Mouse (Mus musculus): ENCODE measurements around the gene Dennd6b. TPM values are rescaled to one million over a fixed set of nuclear protein-coding genes. Genes with fewer than 3 reads are reported as not detected.

Gene Dennd6b
- total RNA-seq, 2 experiments from 2014 or later = 0.76 to 1.7 TPM

- no peak for ATAC-seq (replicated peaks; ENCODE audit: low FRiP score, poor library complexity, severe bottlenecking)
Measured at GRCm38 (mm10) chr15:89182842-89183241, 13.5 kb downstream of the Dennd6b start.

GRCm38 (mm10) chr15:89182328-89182741 lies 14.0 kb downstream of the Dennd6b start:
- no peak for ATAC-seq (replicated peaks; ENCODE audit: low FRiP score, poor library complexity, severe bottlenecking)

GRCm38 (mm10) chr15:89181561-89182270 lies 14.6 kb downstream of the Dennd6b start:
- ATAC-seq (replicated peaks; ENCODE audit: low FRiP score, poor library complexity, severe bottlenecking) = no peak

- ATAC-seq (replicated peaks; ENCODE audit: low FRiP score, poor library complexity, severe bottlenecking) = no peak
Measured at GRCm38 (mm10) chr15:89180571-89181229, 15.6 kb downstream of the Dennd6b start, which contains the start of gene Plxnb2. TSS of gene Plxnb2 (minus strand) at chr15:89180788.

GRCm38 (mm10) chr15:89180081-89180541 lies 16.2 kb downstream of the Dennd6b start:
- ATAC-seq (replicated peaks; ENCODE audit: low FRiP score, poor library complexity, severe bottlenecking) = no peak

GRCm38 (mm10) chr15:89179630-89179964 lies 16.7 kb downstream of the Dennd6b start:
- no peak for ATAC-seq (replicated peaks; ENCODE audit: low FRiP score, poor library complexity, severe bottlenecking)

GRCm38 (mm10) chr15:89178954-89179629 lies 17.2 kb downstream of the Dennd6b start:
- no peak for ATAC-seq (replicated peaks; ENCODE audit: low FRiP score, poor library complexity, severe bottlenecking)

- ATAC-seq (replicated peaks; ENCODE audit: low FRiP score, poor library complexity, severe bottlenecking) = no peak
Measured at GRCm38 (mm10) chr15:89178260-89178860, 17.9 kb downstream of the Dennd6b start.

- ATAC-seq (replicated peaks; ENCODE audit: low FRiP score, poor library complexity, severe bottlenecking) = no peak
Measured at GRCm38 (mm10) chr15:89177576-89178259, 18.6 kb downstream of the Dennd6b start.

- ATAC-seq (replicated peaks; ENCODE audit: low FRiP score, poor library complexity, severe bottlenecking) = no peak
Measured at GRCm38 (mm10) chr15:89177121-89177520, 19.2 kb downstream of the Dennd6b start.

- ATAC-seq (replicated peaks; ENCODE audit: low FRiP score, poor library complexity, severe bottlenecking) = no peak
Measured at GRCm38 (mm10) chr15:89175411-89176155, 20.7 kb downstream of the Dennd6b start.

GRCm38 (mm10) chr15:89174889-89175339 lies 21.4 kb downstream of the Dennd6b start:
- ATAC-seq (replicated peaks; ENCODE audit: low FRiP score, poor library complexity, severe bottlenecking) = no peak

GRCm38 (mm10) chr15:89173906-89174214 lies 22.4 kb downstream of the Dennd6b start:
- ATAC-seq (replicated peaks; ENCODE audit: low FRiP score, poor library complexity, severe bottlenecking) = no peak

- no peak for ATAC-seq (replicated peaks; ENCODE audit: low FRiP score, poor library complexity, severe bottlenecking)
Measured at GRCm38 (mm10) chr15:89173024-89173905, 23.0 kb downstream of the Dennd6b start.

- ATAC-seq (replicated peaks; ENCODE audit: low FRiP score, poor library complexity, severe bottlenecking) = no peak
Measured at GRCm38 (mm10) chr15:89172276-89172935, 23.9 kb downstream of the Dennd6b start.

- ATAC-seq (replicated peaks; ENCODE audit: low FRiP score, poor library complexity, severe bottlenecking) = no peak
Measured at GRCm38 (mm10) chr15:89171526-89172051, 24.7 kb downstream of the Dennd6b start.

- ATAC-seq (replicated peaks; ENCODE audit: low FRiP score, poor library complexity, severe bottlenecking) = no peak
Measured at GRCm38 (mm10) chr15:89170102-89170501, 26.2 kb downstream of the Dennd6b start.

Measured in erythroid progenitor cell, adult 5-6 weeks (primary cell).